Mouse (Mus musculus) midbrain, embryonic 11.5 days (tissue): Measurements from ENCODE around the gene Ttll12. TPM values are rescaled to one million over a fixed set of nuclear protein-coding genes. Genes with fewer than 3 reads are reported as not detected.

Experiments used
- ATAC-seq: fragments of 200-750 bp; cut with Nextera tagmentation; 2 replicates; pipeline ENCODE4 v1.8.0; 2017; ENCODE audit warnings: moderate TSS enrichment, moderate library complexity; ENCODE audit not compliant: low FRiP score
- DNase-seq: peaks from one replicate; pipeline ENCODE4 v3.0.0; 2015; ENCODE audit warnings: low spot score; ENCODE audit errors: missing footprints
- H3K27ac ChIP-seq: fragments of 300-500 bp; sonication (generic); 2 replicates; pipeline ENCODE4 v1.5.1; 2014; ENCODE audit warnings: low read depth, low read length
- H3K27me3 ChIP-seq: fragments of 300-500 bp; sonication (generic); 2 replicates; pipeline ENCODE4 v1.6.1; 2014; ENCODE audit warnings: mild to moderate bottlenecking, low read length, moderate library complexity, mixed read lengths; ENCODE audit not compliant: control insufficient read depth, insufficient read depth
- H3K36me3 ChIP-seq: fragments of 300-500 bp; sonication (generic); 2 replicates; pipeline ENCODE4 v1.6.1; 2014; ENCODE audit warnings: mild to moderate bottlenecking, low read length, moderate library complexity, mixed read lengths; ENCODE audit not compliant: control insufficient read depth, insufficient read depth
- H3K4me1 ChIP-seq: fragments of 300-500 bp; sonication (generic); 2 replicates; pipeline ENCODE4 v1.6.1; 2014; ENCODE audit warnings: low read length; ENCODE audit not compliant: control insufficient read depth, insufficient read depth
- H3K4me2 ChIP-seq: fragments of 300-500 bp; sonication (generic); 2 replicates; pipeline ENCODE4 v1.6.1; 2014; ENCODE audit warnings: mild to moderate bottlenecking, moderate library complexity
- H3K4me3 ChIP-seq: fragments of 300-500 bp; sonication (generic); 2 replicates; pipeline ENCODE4 v1.5.1; 2014; ENCODE audit warnings: low read depth, low read length
- H3K9ac ChIP-seq: fragments of 300-500 bp; sonication (generic); 2 replicates; pipeline ENCODE4 v1.6.1; 2014; ENCODE audit warnings: low read length
- H3K9me3 ChIP-seq: fragments of 300-500 bp; sonication (generic); 2 replicates; pipeline ENCODE4 v1.6.1; 2016; ENCODE audit warnings: low read length; ENCODE audit not compliant: control insufficient read depth
- WGBS: fragments of 180-500 bp; shearing (Covaris S2); extraction: QIAGEN DNeasy Blood & Tissue Kit; methylation state at CpG from one replicate; pipeline ENCODE4 v1.1.7; 2014; 5-methylcytosine and 5-hydroxymethylcytosine counted together
- polyA plus RNA-seq: library from polyadenylated mRNA; unstranded; fragments of >200 nt; fragmentation: Nextera tagmentation; extraction: Ambion mirVana; gene quantifications from 2 replicates; pipeline ENCODE4 v1.2.1, GENCODE M21; 2014

The Ttll12 gene
- polyA plus RNA-seq, 1 experiment from 2014 or later: 46.9 TPM

DNA sequence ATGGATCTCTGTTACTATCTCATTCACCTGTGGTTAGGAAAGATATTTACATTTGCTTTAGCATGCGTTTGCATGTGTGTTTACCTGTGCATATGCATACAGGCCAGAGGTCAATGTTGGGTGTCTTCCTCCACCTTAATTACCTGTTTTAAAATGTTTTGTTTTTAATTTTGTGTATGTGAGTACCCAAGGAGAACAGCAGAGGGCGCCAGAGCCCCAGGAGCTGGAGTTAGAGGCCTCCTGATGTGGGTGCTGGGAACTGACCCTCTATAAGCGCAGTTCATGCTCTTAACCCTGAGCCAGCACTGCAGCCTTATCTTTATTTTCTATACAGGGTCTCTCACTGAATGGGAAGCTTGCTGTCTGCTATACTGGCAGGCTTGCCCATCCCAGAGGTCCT is 34.8 kb upstream of the Ttll12 start:
- no peak overlapping the region for H3K4me3 ChIP-seq
- H3K36me3 ChIP-seq: peaks cover 14% of the 10 kb centered on the region
- no peak overlapping the region for H3K27ac ChIP-seq
- DNase-seq (no peak), ATAC-seq (no peak)
- no peak overlapping the region for H3K9ac ChIP-seq
- H3K4me1 ChIP-seq: no peaks in the 10 kb centered on the region
- no peaks in the 10 kb centered on the region for H3K27me3 ChIP-seq
- peaks cover 9% of the 10 kb centered on the region; the same call in 1 of the 2 replicates for H3K9me3 ChIP-seq
- H3K4me2 ChIP-seq: no peak overlapping the region
- WGBS: 77% methylated on average over 3 of the region's 3 CpGs

DNA sequence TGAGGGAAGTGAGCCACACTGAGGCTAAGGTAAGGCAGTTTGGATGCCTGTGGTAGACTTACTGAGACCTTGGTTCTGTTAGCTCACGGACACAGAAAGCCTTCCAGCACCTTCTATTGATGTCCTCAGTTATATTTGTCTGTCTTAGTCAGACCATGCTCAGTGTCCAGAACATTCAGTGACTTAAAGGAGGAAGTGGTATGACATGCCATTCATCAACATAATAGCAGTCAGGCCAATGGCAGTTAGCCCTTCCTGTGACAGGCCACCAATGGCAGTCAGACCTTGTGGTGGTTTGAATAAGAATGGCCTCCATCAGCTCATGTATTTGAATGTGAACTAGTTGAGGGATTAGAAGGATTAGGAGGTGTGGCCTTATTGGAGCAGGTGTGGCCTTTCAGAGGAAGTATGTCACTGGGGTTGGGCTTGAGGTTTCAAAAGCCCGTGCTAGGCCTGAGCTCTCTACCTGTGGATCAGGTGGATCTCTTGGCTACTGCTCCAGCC is 31.2 kb upstream of the Ttll12 start:
- 86% methylated on average over 2 of the region's 2 CpGs for WGBS
- Histone ChIP-seq H3K27me3 (no peaks in the 10 kb centered on the region), H3K9ac (no peak overlapping the region), H3K9me3 (peaks cover 9% of the 10 kb centered on the region; the same call in 1 of the 2 replicates), H3K4me3 (no peak overlapping the region), H3K36me3 (peaks cover 11% of the 10 kb centered on the region), H3K4me1 (no peaks in the 10 kb centered on the region), H3K4me2 (no peak overlapping the region), H3K27ac (no peak overlapping the region)
- no peak for DNase-seq
- no peak for ATAC-seq

DNA sequence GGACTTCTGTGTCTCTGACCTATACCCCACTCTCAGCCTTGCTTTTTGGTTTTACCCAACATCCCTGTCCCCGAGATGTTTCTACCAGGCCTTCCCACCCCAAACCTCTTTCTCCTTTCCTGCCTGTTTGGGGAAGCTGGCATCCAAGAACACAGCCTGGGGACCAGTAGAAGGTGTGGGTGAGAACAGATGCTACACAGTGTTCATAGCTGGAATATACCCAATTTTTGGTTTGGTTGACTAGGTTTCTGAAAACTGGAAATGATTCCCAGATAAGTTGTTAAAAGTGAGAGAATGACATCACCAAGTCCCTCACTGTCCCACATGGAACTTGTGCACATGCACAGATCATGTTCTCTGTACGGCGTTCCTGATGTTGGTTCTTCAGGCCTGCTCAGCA is 20.3 kb upstream of the Ttll12 start:
- Histone ChIP-seq H3K4me3 (no peak overlapping the region), H3K4me1 (no peaks in the 10 kb centered on the region), H3K36me3 (peaks cover 10% of the 10 kb centered on the region), H3K27ac (no peak overlapping the region), H3K27me3 (no peaks in the 10 kb centered on the region), H3K9me3 (no peaks in the 10 kb centered on the region), H3K9ac (no peak overlapping the region), H3K4me2 (no peak overlapping the region)
- ATAC-seq: no peak
- WGBS: 87% methylated on average over 3 of the region's 3 CpGs
- no peak for DNase-seq

DNA sequence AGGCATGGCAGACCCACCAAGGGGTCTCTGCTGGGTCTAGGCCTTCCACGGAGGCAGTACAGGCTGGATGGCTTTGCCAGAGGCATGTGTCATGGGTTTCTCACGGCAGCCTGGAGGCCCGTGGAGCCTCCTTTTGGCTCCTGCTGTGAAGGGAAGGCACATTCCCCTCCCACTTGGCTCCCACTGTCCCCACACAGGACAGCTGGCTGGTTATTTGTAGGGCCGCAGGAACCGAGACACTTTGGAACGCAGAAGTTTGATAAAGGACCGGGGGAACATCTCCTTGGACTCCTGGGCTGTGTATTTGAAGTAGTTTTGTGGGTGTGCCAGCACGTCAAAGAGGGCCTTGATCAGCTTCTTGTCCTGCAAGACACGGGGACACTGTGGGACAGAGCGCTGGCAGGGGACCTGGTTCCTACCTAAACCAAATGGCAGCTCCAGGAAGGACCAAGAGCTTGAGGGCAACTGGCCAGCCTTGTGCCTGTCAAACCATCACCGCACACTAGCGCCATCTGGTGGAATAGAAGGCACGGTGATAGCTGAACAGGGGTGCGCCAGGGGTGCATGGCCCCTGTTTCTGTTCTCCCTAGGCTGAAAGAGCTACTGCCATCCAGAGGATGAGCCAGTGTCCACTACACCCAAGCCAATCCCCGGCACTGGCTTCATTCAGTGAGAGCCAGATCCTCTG is 12.3 kb upstream of the Ttll12 start:
- no peak overlapping the region for H3K4me3 ChIP-seq
- no peaks in the 10 kb centered on the region for H3K9me3 ChIP-seq
- DNase-seq: peak; percentile 96
- H3K36me3 ChIP-seq: peaks cover 3% of the 10 kb centered on the region; the same call in 1 of the 2 replicates
- H3K27me3 ChIP-seq: no peaks in the 10 kb centered on the region
- no peak overlapping the region for H3K27ac ChIP-seq
- H3K9ac ChIP-seq: no peak overlapping the region
- ATAC-seq: peak; percentile 62
- WGBS: 52% methylated on average over 15 of the region's 15 CpGs
- H3K4me1 ChIP-seq: no peaks in the 10 kb centered on the region
- no peak overlapping the region for H3K4me2 ChIP-seq

DNA sequence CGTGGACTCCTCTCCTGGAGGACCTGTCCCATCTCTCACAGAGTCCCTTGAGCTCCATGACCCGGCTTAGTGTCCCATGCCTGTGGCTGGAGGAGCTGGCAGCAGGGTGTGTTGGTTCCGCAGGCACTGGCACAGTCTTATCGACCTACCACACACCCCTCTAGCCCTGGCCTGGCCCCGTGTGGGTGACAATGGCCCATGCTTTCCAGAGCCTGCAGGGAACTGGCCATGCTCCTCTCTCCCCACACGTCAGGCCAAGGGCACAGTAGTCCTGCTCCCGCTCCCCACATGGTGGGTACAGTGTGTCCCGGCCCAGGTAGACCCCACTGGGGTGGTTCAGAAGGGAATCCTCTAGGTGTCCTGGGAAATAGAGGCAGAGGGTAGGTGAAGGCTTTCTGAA is 11.7 kb upstream of the Ttll12 start:
- Histone ChIP-seq H3K4me2 (no peak overlapping the region), H3K9ac (no peak overlapping the region), H3K4me1 (no peaks in the 10 kb centered on the region), H3K27ac (no peak overlapping the region), H3K36me3 (no peaks in the 10 kb centered on the region; the same call in 1 of the 2 replicates), H3K27me3 (no peaks in the 10 kb centered on the region), H3K9me3 (no peaks in the 10 kb centered on the region), H3K4me3 (no peak overlapping the region)
- peak; percentile 19 for DNase-seq
- 88% methylated on average over 8 of the region's 8 CpGs for WGBS
- no peak for ATAC-seq

GRCm38 (mm10) chr15:83606216-83606615 is 11.3 kb upstream of the Ttll12 start:
- WGBS: 91% methylated on average over 11 of the region's 11 CpGs

DNA sequence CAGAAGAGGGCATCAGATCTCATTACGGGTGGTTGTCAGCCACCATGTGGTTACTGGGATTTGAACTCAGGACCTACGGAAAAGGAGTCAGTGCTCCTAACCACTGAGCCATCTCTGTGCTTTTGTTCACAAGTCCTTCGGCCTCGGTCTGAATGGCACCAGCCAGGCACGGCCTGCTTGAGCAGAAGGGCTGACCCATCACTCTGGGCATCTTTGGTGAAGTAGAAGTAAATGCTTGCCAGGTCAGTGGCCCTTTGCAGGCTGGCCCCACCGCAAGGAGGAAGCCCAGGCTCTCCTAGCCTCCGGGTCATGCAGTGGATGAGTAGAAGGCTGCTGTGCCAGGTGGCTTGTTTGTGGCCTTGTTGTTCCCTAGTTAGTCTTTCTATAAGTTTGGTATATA is 8.5 kb upstream of the Ttll12 start:
- DNase-seq (no peak), ATAC-seq (no peak)
- WGBS: 93% methylated on average over 7 of the region's 7 CpGs
- no peak overlapping the region for H3K9ac ChIP-seq
- H3K9me3 ChIP-seq: no peaks in the 10 kb centered on the region
- no peaks in the 10 kb centered on the region for H3K4me1 ChIP-seq
- no peak overlapping the region for H3K27ac ChIP-seq
- H3K36me3 ChIP-seq: no peaks in the 10 kb centered on the region; the same call in 1 of the 2 replicates
- no peak overlapping the region for H3K4me2 ChIP-seq
- no peak overlapping the region for H3K4me3 ChIP-seq
- H3K27me3 ChIP-seq: no peaks in the 10 kb centered on the region

More at GRCm38 (mm10) chr15:83606216-83606615, 11.3 kb upstream of the Ttll12 start:
- H3K36me3 ChIP-seq: no peaks in the 10 kb centered on the region; the same call in 1 of the 2 replicates
- no peaks in the 10 kb centered on the region for H3K27me3 ChIP-seq
- no peaks in the 10 kb centered on the region for H3K9me3 ChIP-seq
- H3K4me1 ChIP-seq: no peaks in the 10 kb centered on the region
- no peak overlapping the region for H3K9ac ChIP-seq
- no peak overlapping the region for H3K27ac ChIP-seq
- DNase-seq (peak; percentile 64), ATAC-seq (no peak)
- no peak overlapping the region for H3K4me3 ChIP-seq
- H3K4me2 ChIP-seq: no peak overlapping the region

DNA sequence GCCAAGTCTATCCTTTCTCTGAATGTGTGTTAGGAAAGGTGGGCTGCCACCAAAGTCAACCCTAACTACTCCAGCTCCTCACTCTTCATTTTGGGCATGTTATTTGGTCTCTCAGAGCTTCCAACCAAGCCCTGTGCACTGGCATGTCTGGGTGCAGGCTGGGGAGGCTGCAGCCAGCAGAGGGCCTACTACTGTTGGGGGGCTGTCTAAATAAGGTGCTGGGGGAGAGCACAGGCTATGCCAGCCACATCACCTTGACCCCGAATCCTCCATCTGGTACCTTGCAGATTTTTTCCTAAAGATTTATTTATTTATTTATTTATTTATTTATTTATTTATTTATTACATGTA is 8.1 kb upstream of the Ttll12 start:
- ATAC-seq: no peak
- WGBS: 96% methylated on average over 1 of the region's 1 CpGs
- no peak overlapping the region for H3K9ac ChIP-seq

DNA sequence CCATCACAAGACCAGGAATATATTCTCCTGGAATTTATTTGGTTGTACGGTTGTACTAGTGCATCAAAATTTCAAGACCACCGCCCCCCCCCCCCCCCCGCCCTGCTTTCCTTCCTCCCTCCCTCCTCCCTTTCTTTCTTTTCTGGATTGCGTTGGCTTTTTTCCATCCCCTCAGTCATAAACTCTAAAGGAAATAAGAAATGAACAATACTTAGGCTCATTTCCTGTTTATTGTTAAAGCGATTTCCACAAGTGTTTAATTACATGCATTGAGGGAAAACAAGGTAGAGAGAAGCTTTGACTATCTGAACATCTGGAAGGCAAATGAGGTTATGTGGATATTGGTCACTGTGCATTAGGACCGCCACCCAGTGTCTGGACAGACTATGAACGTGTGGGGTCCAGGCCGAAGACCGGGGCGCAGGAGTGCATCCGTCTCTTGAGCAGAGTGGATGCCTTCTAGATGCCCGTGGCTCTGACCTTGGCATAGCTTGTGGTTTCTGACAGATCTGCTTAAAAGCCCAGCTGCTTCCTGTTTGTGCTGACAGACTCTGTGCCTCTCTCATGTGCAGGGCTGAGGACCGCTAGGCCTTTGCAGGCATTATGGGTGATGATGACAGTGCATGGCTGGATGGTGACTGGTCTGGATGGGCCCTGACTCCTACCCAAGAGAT is 7.6 kb upstream of the Ttll12 start:
- Histone ChIP-seq H3K9me3 (no peaks in the 10 kb centered on the region), H3K4me1 (no peaks in the 10 kb centered on the region), H3K27ac (no peak overlapping the region), H3K9ac (no peak overlapping the region), H3K4me3 (no peak overlapping the region), H3K36me3 (no peaks in the 10 kb centered on the region; the same call in 1 of the 2 replicates), H3K4me2 (no peak overlapping the region), H3K27me3 (no peaks in the 10 kb centered on the region)
- no peak for ATAC-seq
- no peak for DNase-seq
- WGBS: 85% methylated on average over 13 of the region's 13 CpGs

More for the DNA sequence above, 8.1 kb upstream of the Ttll12 start:
- H3K9me3 ChIP-seq: no peaks in the 10 kb centered on the region
- H3K4me3 ChIP-seq: no peak overlapping the region
- DNase-seq: no peak
- H3K36me3 ChIP-seq: no peaks in the 10 kb centered on the region; the same call in 1 of the 2 replicates
- no peaks in the 10 kb centered on the region for H3K27me3 ChIP-seq
- H3K4me2 ChIP-seq: no peak overlapping the region
- no peak overlapping the region for H3K27ac ChIP-seq
- H3K4me1 ChIP-seq: no peaks in the 10 kb centered on the region
